Mouse (Mus musculus) heart, adult 9 months (tissue): ENCODE measurements at regions not wholly inside any gene's neighbourhood (a gene's known extent, or its start where the extent isn't known, plus 50 kb on each side); places are given as distances from the start of the nearest gene placed in this dataset.
A peak's percentile ranks its signal among the peaks of the same experiment; 100 is the strongest.

Source experiments
- DNase-seq, 2 experiments: peaks; one replicate each; pipeline ENCODE4 v3.0.0; 2022; ENCODE audit warnings: low spot score in 2 of 2

GRCm38 (mm10) chr8:44656031-44656430 is 279.2 kb upstream of the Fat1 start:
- DNase-seq = no peak

GRCm38 (mm10) chr8:44656470-44656869 is 278.8 kb upstream of the Fat1 start:
- DNase-seq = no peak

- no peak for DNase-seq
These were observed 273.6 kb upstream of the Fat1 start for GRCm38 (mm10) chr8:44661696-44662095.

GRCm38 (mm10) chr8:44687126-44687525 is 248.1 kb upstream of the Fat1 start:
- DNase-seq = no peak

- DNase-seq = no peak
These were observed 245.2 kb upstream of the Fat1 start for GRCm38 (mm10) chr8:44689837-44690592.

GRCm38 (mm10) chr8:44690593-44690950 is 244.7 kb upstream of the Fat1 start:
- DNase-seq = no peak

GRCm38 (mm10) chr8:44691140-44691539 is 244.1 kb upstream of the Fat1 start:
- peak; percentile 15 to 30 for DNase-seq

GRCm38 (mm10) chr8:44692036-44692688 is 243.1 kb upstream of the Fat1 start:
- no peak for DNase-seq

GRCm38 (mm10) chr8:44694861-44695260 is 240.4 kb upstream of the Fat1 start:
- peak; percentile 73 for DNase-seq

GRCm38 (mm10) chr8:44696066-44696853 is 239.0 kb upstream of the Fat1 start:
- DNase-seq = peak; percentile 33 to 50

GRCm38 (mm10) chr8:44699384-44700105 is 235.7 kb upstream of the Fat1 start:
- DNase-seq = no peak

GRCm38 (mm10) chr8:44704595-44705265 is 230.5 kb upstream of the Fat1 start:
- DNase-seq = no peak

GRCm38 (mm10) chr8:44708659-44709170 is 226.5 kb upstream of the Fat1 start:
- no peak for DNase-seq

- DNase-seq = no peak
These were observed 225.9 kb upstream of the Fat1 start for GRCm38 (mm10) chr8:44709171-44709940.

GRCm38 (mm10) chr8:44734577-44734976 is 200.7 kb upstream of the Fat1 start:
- DNase-seq = no peak

GRCm38 (mm10) chr8:44735801-44736200 is 199.4 kb upstream of the Fat1 start:
- DNase-seq = no peak

GRCm38 (mm10) chr8:44743353-44743752 is 191.9 kb upstream of the Fat1 start:
- DNase-seq = no peak

GRCm38 (mm10) chr8:44744991-44745658 is 190.1 kb upstream of the Fat1 start:
- DNase-seq = no peak

- DNase-seq = no peak
These were observed 176.5 kb upstream of the Fat1 start for GRCm38 (mm10) chr8:44758727-44759126.

GRCm38 (mm10) chr8:44762731-44763130 is 172.5 kb upstream of the Fat1 start:
- no peak for DNase-seq
